Mouse (Mus musculus) myocyte (in vitro differentiated cells): Measurements from ENCODE around the gene Rbm39. TPM values are rescaled to one million over a fixed set of nuclear protein-coding genes. Genes with fewer than 3 reads are reported as not detected.

Experiments
- H3K27me3 ChIP-seq: one replicate; pipeline ENCODE4 v1.6.1; 2011; ENCODE audit not compliant: control insufficient read depth, insufficient read depth, insufficient read length
- H3K36me3 ChIP-seq: one replicate; pipeline ENCODE4 v1.6.1; 2011; ENCODE audit not compliant: control insufficient read depth, insufficient read depth
- H3K4me2 ChIP-seq: one replicate; pipeline ENCODE4 v1.6.1; 2011; ENCODE audit warnings: low read depth, control low read depth
- H3K4me3 ChIP-seq: one replicate; pipeline ENCODE4 v1.5.1; 2011; ENCODE audit warnings: mild to moderate bottlenecking, control low read depth, moderate library complexity
- H3K79me2 ChIP-seq: one replicate; pipeline ENCODE4 v1.6.1; 2011; ENCODE audit not compliant: control insufficient read depth, insufficient read depth
- H3ac ChIP-seq: one replicate; pipeline ENCODE4 v1.6.1; 2011; ENCODE audit not compliant: control insufficient read depth, insufficient read length
- CEBPB ChIP-seq: IDR thresholded peaks from 2 replicates; pipeline ENCODE4 v1.6.1; 2011; ENCODE audit warnings: mild to moderate bottlenecking, moderate library complexity; ENCODE audit not compliant: poor library complexity, insufficient read depth, severe bottlenecking
- E2F4 ChIP-seq: IDR thresholded peaks from one replicate; pipeline ENCODE4 v1.6.1; 2011; ENCODE audit warnings: mild to moderate bottlenecking, control low read depth, moderate library complexity; ENCODE audit not compliant: insufficient read depth
- MAX ChIP-seq: IDR thresholded peaks from one replicate; pipeline ENCODE4 v1.6.1; 2011; ENCODE audit warnings: low read depth, mild to moderate bottlenecking, control low read depth
- MYOD1 ChIP-seq, 3 experiments: IDR thresholded peaks; one replicate each; pipeline ENCODE4 v1.6.1; 2011; ENCODE audit warnings: control low read depth in 2 of 3, low read depth in 2 of 3, mild to moderate bottlenecking in 2 of 3, moderate library complexity in 1 of 3; ENCODE audit not compliant: insufficient read length in 2 of 3, control insufficient read depth in 1 of 3
- MYOG ChIP-seq, 3 experiments: IDR thresholded peaks; one replicate each; pipeline ENCODE4 v1.6.1; 2011; ENCODE audit warnings: control low read depth in 2 of 3, low read depth in 2 of 3, mild to moderate bottlenecking in 2 of 3; ENCODE audit not compliant: insufficient read length in 2 of 3, control insufficient read depth in 1 of 3, insufficient read depth in 1 of 3
- POLR2A ChIP-seq: IDR thresholded peaks from one replicate; pipeline ENCODE4 v1.6.1; 2011; ENCODE audit warnings: low read depth, mild to moderate bottlenecking, control low read depth, moderate library complexity; ENCODE audit not compliant: insufficient read length
- POLR2AphosphoS2 ChIP-seq: IDR thresholded peaks from one replicate; pipeline ENCODE4 v1.6.1; 2011; ENCODE audit warnings: low read depth, control low read depth; ENCODE audit not compliant: insufficient read length
- REST ChIP-seq: IDR thresholded peaks from one replicate; pipeline ENCODE4 v1.6.1; 2011; ENCODE audit warnings: mild to moderate bottlenecking, control low read depth, moderate library complexity; ENCODE audit not compliant: insufficient read depth, insufficient read length
- SRF ChIP-seq: IDR thresholded peaks from one replicate; pipeline ENCODE4 v1.6.1; 2011; ENCODE audit warnings: low read depth; ENCODE audit not compliant: control insufficient read depth, insufficient read length
- TCF12 ChIP-seq: IDR thresholded peaks from one replicate; pipeline ENCODE4 v1.6.1; 2011; ENCODE audit warnings: mild to moderate bottlenecking, control low read depth; ENCODE audit not compliant: poor library complexity, insufficient read depth, severe bottlenecking
- TCF3 ChIP-seq: IDR thresholded peaks from one replicate; pipeline ENCODE4 v1.6.1; 2011; ENCODE audit warnings: low read depth, control low read depth; ENCODE audit not compliant: insufficient read length
- USF1 ChIP-seq: IDR thresholded peaks from one replicate; pipeline ENCODE4 v1.6.1; 2011; ENCODE audit warnings: low read depth, mild to moderate bottlenecking, control low read depth, moderate library complexity
- polyA plus RNA-seq: library from polyadenylated mRNA; unstranded; fragments of >200 nt; fragmentation: generic; extraction: Trizol; gene quantifications from one replicate; pipeline ENCODE4 v1.2.1, GENCODE M21; 2012; ENCODE audit warnings: missing spikeins

Rbm39 gene
- polyA plus RNA-seq, 1 experiment = 53.7 TPM

- H3K36me3 ChIP-seq = no peaks in the 10 kb centered on the region
- H3K4me3 ChIP-seq = peak within 1 kb of the TSS; percentile 92
- H3ac ChIP-seq = peak within 1 kb of the TSS; percentile 42
- H3K27me3 ChIP-seq = no peaks in the 10 kb centered on the region
- H3K4me2 ChIP-seq = peak within 1 kb of the TSS; percentile 76
- no peak for TF ChIP-seq SRF
- TF ChIP-seq TCF12 = no peak
- TF ChIP-seq POLR2AphosphoS2 = peak; percentile 91
- TF ChIP-seq E2F4 = no peak
- TF ChIP-seq MAX = no peak
- TF ChIP-seq TCF3 = no peak
- TF ChIP-seq POLR2A = peak; percentile 88
- TF ChIP-seq MYOG (IDR thresholded peaks at IDR 0.05; ENCODE audit: control insufficient read depth in 1 of 3, insufficient read depth in 1 of 3, insufficient read length in 2 of 3, low read depth in 2 of 3) = no peak
- no peak for TF ChIP-seq MYOD1 (IDR thresholded peaks at IDR 0.05; ENCODE audit: control insufficient read depth in 1 of 3, insufficient read length in 2 of 3, low read depth in 2 of 3)
- no peak for TF ChIP-seq REST
- TF ChIP-seq CEBPB = no peak
- no peak for TF ChIP-seq USF1
- H3K79me2 ChIP-seq = peaks cover 50% of the 10 kb centered on the region
Observed at GRCm38 (mm10) chr2:156111358-156112079, 68.5 kb downstream of the Rbm39 start, which contains the start of the genes Cpne1 and Rbm12. Gene Cpne1, minus strand, starts transcription at chr2:156111965. Gene Rbm12, minus strand, starts transcription at chr2:156111978.

GRCm38 (mm10) chr2:156110627-156111357 lies 69.2 kb downstream of the Rbm39 start:
- TF ChIP-seq MYOD1 (IDR thresholded peaks at IDR 0.05; ENCODE audit: control insufficient read depth in 1 of 3, insufficient read length in 2 of 3, low read depth in 2 of 3) (no peak), CEBPB (0 out of 2 replicates have a peak, but pooled peaks have one; percentile 1)
- H3K4me3 ChIP-seq = peak overlapping the region; percentile 92
- peaks cover 58% of the 10 kb centered on the region for H3K79me2 ChIP-seq
- peak overlapping the region; percentile 70 for H3K4me2 ChIP-seq
- H3K27me3 ChIP-seq = no peaks in the 10 kb centered on the region
- H3K36me3 ChIP-seq = no peaks in the 10 kb centered on the region
- peak overlapping the region; percentile 42 for H3ac ChIP-seq

Other genes starting within 250 kb of the Rbm39 start
- gene Uqcc1, start 249.9 kb downstream of the Rbm39 start, polyA plus RNA-seq = 96.2 TPM
- 0.13 TPM for gene Gm15557, start 239.5 kb downstream of the Rbm39 start, polyA plus RNA-seq
- gene Gdf5, start 234.9 kb downstream of the Rbm39 start, polyA plus RNA-seq = 2.8 TPM
- gene Cep250, start 223.8 kb downstream of the Rbm39 start, polyA plus RNA-seq = 13.0 TPM
- 0.29 TPM for gene 6430550D23Rik, start 172.3 kb downstream of the Rbm39 start, polyA plus RNA-seq
- 372 TPM for gene Ergic3, start 172.2 kb downstream of the Rbm39 start, polyA plus RNA-seq
- not detected for gene Fer1l4, start 127.3 kb downstream of the Rbm39 start, polyA plus RNA-seq
- gene Spag4, start 115.1 kb downstream of the Rbm39 start, polyA plus RNA-seq = 1.1 TPM
- gene Cpne1, start 68.3 kb downstream of the Rbm39 start, polyA plus RNA-seq = 44.0 TPM
- 4.0 TPM for gene Rbm12, start 68.3 kb downstream of the Rbm39 start, polyA plus RNA-seq
- gene Gm28036, start 53.1 kb downstream of the Rbm39 start, polyA plus RNA-seq = 10.0 TPM
- gene Romo1, start 36.2 kb downstream of the Rbm39 start, polyA plus RNA-seq = 417 TPM
- gene Nfs1, start 36.1 kb downstream of the Rbm39 start, polyA plus RNA-seq = 42.8 TPM
- gene Phf20, start 16.2 kb upstream of the Rbm39 start, polyA plus RNA-seq = 13.4 TPM
- 4.1 TPM for gene Cnbd2, start 132.1 kb upstream of the Rbm39 start, polyA plus RNA-seq
- gene Scand1, start 132.5 kb upstream of the Rbm39 start, polyA plus RNA-seq = 167 TPM
- gene Epb41l1, start 240.7 kb upstream of the Rbm39 start, polyA plus RNA-seq = 16.9 TPM